Mouse (Mus musculus) bone marrow macrophage, adult 2 months (primary cell): Measurements from ENCODE around the gene Sim1.

Experiments
- CTCF ChIP-seq: IDR thresholded peaks from 2 replicates; pipeline ENCODE4 v1.5.1; 2012; ENCODE audit warnings: low read depth, mild to moderate bottlenecking, low read length, moderate library complexity
- POLR2A ChIP-seq: IDR thresholded peaks from 2 replicates; pipeline ENCODE4 v1.6.1; 2012; ENCODE audit warnings: mild to moderate bottlenecking, low read depth, low read length, borderline replicate concordance

- no peak for TF ChIP-seq CTCF
- no peak for TF ChIP-seq POLR2A
Observed at GRCm38 (mm10) chr10:50890621-50891020, 3.9 kb upstream of the Sim1 start.
